Mouse (Mus musculus) bone marrow, adult 2 months (tissue): ENCODE data around the gene Polr3g. TPM values are rescaled to one million over a fixed set of nuclear protein-coding genes. Genes with fewer than 3 reads are reported as not detected.
"Not testable (repeated sequence)": the region's sequence is repeated elsewhere in the genome, so short reads cannot be mapped to it uniquely, and the experiment has no call there.

Experiments used
- H3K27ac ChIP-seq: fragments of 200-500 bp; 2 replicates; pipeline ENCODE4 v1.5.1; 2012; ENCODE audit warnings: low read depth, mild to moderate bottlenecking, control low read depth, inconsistent platforms, low read length; ENCODE audit not compliant: control insufficient read depth, poor library complexity, insufficient read depth
- H3K4me1 ChIP-seq: fragments of 200-500 bp; 2 replicates; pipeline ENCODE4 v1.6.1; 2011; ENCODE audit warnings: low read length; ENCODE audit not compliant: control insufficient read depth, insufficient read depth
- H3K4me3 ChIP-seq: fragments of 200-500 bp; replicated peaks from 2 replicates; pipeline ENCODE3; 2011; ENCODE audit warnings: mild to moderate bottlenecking, low read depth, low read length, control low read depth; ENCODE audit not compliant: control insufficient read depth
- CTCF ChIP-seq: fragments of 200-500 bp; IDR thresholded peaks from 2 replicates; pipeline ENCODE4 v1.5.1; 2011; ENCODE audit warnings: low read length, control low read depth; ENCODE audit not compliant: control insufficient read depth, insufficient read depth
- POLR2A ChIP-seq: fragments of 200-500 bp; IDR thresholded peaks from 2 replicates; pipeline ENCODE4 v1.6.1; 2011; ENCODE audit warnings: low read depth, mild to moderate bottlenecking, control low read depth, low read length, borderline replicate concordance; ENCODE audit not compliant: control insufficient read depth
- WGBS: fragments of 180-500 bp; shearing (Covaris S2); methylation state at CpG from one replicate; pipeline ENCODE4 v1.1.7; 2018; 5-methylcytosine and 5-hydroxymethylcytosine counted together
- polyA plus RNA-seq: library from polyadenylated mRNA; stranded (reverse); fragments of >200 nt; gene quantifications from 2 replicates; pipeline ENCODE4 v1.2.4, GENCODE M21; 2011; ENCODE audit warnings: low replicate concordance; ENCODE audit not compliant: missing spikeins, insufficient read depth, insufficient read length

Polr3g gene
- polyA plus RNA-seq, 1 experiment: 4.9 TPM

DNA sequence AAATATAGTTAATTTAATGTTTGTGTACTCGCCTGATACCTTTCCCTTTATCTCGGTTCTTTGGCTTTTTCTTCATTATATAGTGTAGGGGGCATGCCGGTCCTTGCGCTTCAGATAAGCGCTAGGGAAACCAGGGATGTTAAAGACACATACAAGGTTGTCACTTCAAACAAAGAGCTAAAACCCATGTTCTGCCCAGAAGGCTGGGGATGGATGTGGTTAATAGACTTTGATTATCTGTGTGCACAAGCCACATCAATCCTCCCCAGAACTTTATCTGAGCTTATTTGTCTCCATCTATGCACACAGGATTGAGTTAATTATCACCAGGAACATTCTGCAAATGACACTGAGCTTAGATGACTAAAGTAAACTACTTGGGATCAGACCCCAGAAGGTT, 25.8 kb upstream of the Polr3g start:
- no peak overlapping the region for H3K4me3 ChIP-seq
- H3K4me1 ChIP-seq: peaks cover 1% of the 10 kb centered on the region; the same call in 1 of the 2 replicates
- H3K27ac ChIP-seq: no peak overlapping the region
- 68% methylated on average over 5 of the region's 5 CpGs for WGBS
- TF ChIP-seq CTCF: no peak
- TF ChIP-seq POLR2A: no peak

DNA sequence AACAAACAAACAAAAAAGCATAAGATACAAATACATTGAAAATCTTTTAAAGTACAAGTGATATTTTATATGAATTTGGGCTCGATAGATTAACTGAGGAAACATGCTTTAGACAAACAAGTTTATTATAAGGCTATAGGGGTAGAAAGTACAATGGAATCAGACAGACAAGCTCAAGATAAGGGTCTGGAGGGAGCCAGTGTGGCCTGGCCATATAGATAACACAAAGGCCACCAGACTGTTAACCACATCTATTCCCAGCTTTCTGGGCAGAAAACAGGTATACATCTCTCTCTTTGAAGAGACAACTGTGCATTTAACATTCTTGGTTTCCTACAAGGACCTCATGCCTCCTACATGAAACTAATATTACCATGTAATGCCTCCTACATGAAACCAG, 19.5 kb upstream of the Polr3g start:
- 61% methylated on average over 1 of the region's 1 CpGs for WGBS
- Histone ChIP-seq H3K27ac (no peak overlapping the region), H3K4me1 (no peaks in the 10 kb centered on the region), H3K4me3 (no peak overlapping the region)
- TF ChIP-seq CTCF (no peak), POLR2A (no peak)

DNA sequence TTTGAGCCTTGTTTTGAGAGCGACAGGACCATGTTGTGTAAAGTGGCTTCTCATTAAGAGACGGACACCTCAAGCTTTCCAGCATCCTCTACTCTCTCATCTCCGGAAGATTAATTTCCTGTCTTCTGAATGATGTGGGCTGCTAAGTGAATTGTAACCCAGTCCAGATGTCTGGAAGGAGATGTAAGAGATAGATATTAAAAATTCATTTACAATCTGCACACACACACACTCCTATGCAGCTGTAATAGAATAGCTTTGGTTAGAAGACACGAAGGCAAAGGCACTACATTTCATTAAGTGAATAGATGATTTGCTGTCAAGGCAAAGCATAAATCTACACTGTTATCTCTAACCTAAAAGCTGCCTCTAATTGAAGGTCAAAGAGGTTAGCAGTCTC, 18.3 kb upstream of the Polr3g start:
- Histone ChIP-seq H3K4me3 (no peak overlapping the region), H3K4me1 (no peaks in the 10 kb centered on the region), H3K27ac (no peak overlapping the region)
- 93% methylated on average over 4 of the region's 4 CpGs for WGBS
- TF ChIP-seq CTCF: no peak
- TF ChIP-seq POLR2A: no peak

DNA sequence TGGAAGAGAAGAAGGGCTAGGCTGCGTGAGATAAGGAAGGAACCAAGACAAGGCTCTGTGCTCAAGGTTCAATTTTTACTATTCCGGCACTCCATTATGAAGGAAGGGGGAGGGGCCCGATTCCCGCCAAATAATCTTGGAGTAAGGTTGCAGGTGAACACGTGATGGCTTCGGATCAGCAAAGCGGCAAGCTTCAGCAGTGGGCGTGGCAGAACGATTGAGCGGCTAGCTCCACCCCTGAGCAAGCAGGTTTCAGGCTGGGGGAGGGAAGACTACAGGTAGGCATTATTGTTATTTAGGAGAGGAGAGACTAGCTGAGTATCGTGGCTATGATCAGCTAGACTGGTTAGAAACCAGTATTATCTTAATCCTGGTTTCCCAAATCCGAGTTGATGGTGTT, 17.3 kb upstream of the Polr3g start:
- WGBS: 91% methylated on average over 12 of the region's 12 CpGs
- not testable (repeated sequence) for H3K4me3 ChIP-seq, H3K27ac ChIP-seq, H3K4me1 ChIP-seq

DNA sequence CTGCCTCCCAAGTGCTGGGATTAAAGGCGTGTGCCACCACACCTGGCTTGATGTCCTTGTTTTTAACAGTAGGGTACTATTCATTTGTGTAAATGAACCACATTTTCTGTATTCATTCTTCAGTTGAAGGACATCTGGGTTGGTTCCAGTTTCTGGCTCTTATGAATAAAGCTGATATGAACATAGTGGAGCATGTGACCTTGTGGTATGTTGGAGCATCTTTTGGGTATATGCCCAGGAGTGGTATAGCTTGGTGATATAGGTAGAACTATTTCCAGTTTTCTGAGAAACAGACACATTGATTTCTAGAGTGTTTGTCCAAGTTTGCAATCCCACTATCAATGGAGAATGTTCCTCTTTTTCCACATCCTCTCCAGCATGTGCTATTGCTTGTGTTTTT, 3.1 kb upstream of the Polr3g start:
- no peak for TF ChIP-seq POLR2A
- Histone ChIP-seq H3K4me3 (no peak overlapping the region), H3K27ac (no peak overlapping the region), H3K4me1 (no peaks in the 10 kb centered on the region; the same call in 1 of the 2 replicates)
- 66% methylated on average over 1 of the region's 1 CpGs for WGBS

DNA sequence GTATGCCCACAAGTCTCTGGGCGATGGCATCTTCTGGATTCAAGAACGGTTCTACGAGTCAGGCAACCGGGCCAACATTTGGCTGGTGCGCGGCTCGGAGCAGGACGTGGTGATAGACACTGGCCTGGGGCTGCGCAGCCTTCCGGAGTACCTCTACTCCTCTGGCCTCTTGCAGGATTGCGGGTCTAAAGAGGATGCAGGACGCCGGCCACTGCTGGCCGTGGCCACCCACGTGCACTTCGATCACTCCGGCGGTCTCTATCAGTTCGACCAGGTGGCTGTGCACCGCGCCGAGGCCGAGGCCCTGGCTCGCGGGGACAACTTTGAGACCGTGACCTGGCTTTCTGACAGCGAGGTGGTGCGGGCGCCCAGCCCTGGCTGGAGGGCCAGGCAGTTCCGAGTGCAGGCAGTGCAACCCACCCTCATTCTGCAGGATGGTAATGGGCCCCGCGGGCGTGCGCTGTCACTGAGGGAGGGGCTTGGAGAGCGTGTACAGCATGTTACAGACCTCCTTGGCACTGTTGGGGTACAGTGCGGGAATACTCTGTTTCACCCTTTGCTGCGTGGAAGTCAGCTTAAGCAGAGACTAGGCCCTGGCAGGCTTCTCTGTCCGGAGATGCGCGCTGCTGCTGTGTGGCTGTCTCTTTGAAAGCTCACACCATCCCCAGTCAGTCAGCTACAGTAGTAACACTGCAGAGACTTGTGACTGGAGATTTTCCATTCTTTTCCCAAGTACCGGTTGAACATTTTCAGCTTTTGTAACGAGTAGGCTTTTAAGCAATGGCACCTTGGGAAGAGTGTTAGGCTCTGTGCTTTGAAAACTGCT, 946 bp upstream of the Polr3g start:
- no peak for TF ChIP-seq CTCF
- TF ChIP-seq POLR2A: no peak
- WGBS: 2% methylated on average over 42 of the region's 42 CpGs
- H3K4me1 ChIP-seq: no peaks in the 10 kb centered on the region; the same call in 1 of the 2 replicates
- H3K27ac ChIP-seq: peak overlapping the region; percentile 94
- peak overlapping the region; percentile 94 for H3K4me3 ChIP-seq

DNA sequence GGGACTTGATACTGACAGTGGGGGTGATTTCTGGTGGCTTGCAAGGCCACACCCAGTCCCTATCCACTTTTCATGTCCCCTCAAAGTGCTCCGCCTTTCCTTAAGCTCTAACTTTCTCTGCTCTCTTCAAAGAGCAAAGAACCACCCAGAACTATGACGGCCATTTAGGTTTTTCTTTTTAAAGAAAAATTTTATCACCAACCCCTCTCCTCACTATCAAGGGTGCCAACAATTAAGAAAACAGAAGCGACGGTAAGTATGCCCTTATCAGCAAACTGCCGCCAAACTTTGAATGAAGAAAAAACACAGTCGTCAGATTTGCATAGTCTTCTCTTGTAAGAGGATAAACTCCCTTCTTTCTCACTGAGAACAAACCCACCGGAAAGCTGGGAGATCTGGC, 547 bp downstream of the Polr3g start:
- H3K27ac ChIP-seq: no peak overlapping the region

DNA sequence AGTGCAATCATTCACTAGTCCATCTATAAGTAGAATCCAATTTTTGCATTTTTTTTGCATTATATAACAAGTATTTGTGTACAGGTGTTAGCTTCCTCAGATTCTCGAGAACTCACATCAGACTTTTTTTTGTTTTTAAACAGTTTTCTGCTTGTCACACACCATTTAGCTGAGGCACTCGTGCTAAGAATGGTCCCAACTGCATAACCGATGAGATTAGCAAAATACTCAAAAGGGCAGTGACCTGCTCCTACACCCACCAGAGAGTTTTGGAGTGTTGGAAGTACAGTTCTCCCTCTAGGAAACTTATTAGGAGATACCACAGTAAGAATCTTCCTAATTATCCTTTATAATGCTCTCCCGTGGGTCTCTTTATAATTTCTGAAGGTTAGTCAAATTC, 1.0 kb downstream of the Polr3g start:
- TF ChIP-seq POLR2A (no peak), CTCF (no peak)
- no peak overlapping the region for H3K4me3 ChIP-seq
- WGBS: 27% methylated on average over 4 of the region's 4 CpGs
- no peaks in the 10 kb centered on the region; the same call in 1 of the 2 replicates for H3K4me1 ChIP-seq
- no peak overlapping the region for H3K27ac ChIP-seq

More for the DNA sequence above, 547 bp downstream of the Polr3g start:
- WGBS: 2% methylated on average over 7 of the region's 7 CpGs
- H3K4me1 ChIP-seq: no peaks in the 10 kb centered on the region; the same call in 1 of the 2 replicates
- peak overlapping the region; percentile 94 for H3K4me3 ChIP-seq
- TF ChIP-seq POLR2A (no peak), CTCF (no peak)

DNA sequence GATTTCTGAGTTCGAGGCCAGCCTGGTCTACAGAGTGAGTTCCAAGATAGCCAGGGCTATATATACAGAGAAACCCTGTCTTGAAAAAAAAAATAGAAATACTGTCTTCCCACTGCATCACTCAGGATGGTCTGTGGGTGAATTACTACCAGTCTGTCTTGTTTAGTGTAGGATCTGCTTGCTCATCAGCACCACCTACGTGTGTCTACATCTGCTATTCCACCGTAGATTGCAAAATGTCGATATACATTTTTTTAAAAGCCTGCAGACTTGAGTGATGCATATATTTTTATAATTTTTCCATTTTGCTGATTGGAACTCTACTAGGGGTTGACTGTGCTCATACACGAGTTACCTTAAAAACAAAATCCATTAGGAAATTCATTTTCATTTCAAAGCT, 4.5 kb downstream of the Polr3g start:
- 80% methylated on average over 5 of the region's 5 CpGs for WGBS
- H3K4me1 ChIP-seq: no peaks in the 10 kb centered on the region
- H3K4me3 ChIP-seq: no peak overlapping the region
- no peak for TF ChIP-seq POLR2A
- TF ChIP-seq CTCF: no peak
- H3K27ac ChIP-seq: no peak overlapping the region
